Mouse (Mus musculus) layer of hippocampus, adult 9-10 months (tissue): Measurements from ENCODE around the gene Ttc28.

Experiments used
- DNase-seq: peaks from one replicate; pipeline ENCODE4 v3.0.0; 2022; ENCODE audit warnings: low spot score

Ttc28 gene

DNA sequence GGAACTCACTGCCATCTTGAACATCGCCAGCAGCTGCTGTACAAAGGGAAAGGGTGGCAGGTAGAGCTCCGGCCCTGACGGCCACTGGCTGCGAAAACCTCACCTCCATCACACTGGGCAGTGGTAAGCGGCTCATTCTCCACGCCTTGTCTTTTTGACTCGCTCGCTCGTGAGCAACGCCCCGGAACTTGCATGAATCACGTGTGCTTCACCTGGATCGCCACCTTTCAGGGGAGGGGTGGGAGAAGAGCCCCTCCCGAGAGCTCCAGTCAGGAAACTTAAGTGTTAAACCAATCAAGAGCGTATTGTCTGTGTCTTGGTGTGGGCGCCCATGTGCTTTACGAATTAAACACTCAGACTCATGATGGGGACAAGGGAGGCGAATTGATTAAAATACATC, 252.0 kb downstream of the Ttc28 start:
- no peak for DNase-seq

DNA sequence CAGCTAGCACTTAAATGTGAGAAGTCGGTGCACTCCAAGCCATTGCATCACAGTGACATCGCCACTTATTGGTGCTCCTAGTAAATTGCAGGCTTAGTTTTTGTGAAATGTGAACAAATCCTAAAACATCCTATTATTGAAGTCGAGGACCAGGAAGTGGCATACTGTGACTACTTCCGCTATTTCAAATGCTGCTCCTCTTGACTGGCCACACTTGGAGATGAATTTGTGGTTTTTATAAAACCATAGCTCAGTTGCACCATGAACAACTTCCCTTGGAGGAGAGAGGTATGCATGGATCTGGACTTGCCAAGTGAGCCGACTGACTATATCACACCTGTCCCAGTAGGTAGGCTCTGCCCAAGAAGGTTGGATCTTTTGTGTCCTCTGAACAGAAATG, 253.5 kb downstream of the Ttc28 start:
- DNase-seq, result no peak

DNA sequence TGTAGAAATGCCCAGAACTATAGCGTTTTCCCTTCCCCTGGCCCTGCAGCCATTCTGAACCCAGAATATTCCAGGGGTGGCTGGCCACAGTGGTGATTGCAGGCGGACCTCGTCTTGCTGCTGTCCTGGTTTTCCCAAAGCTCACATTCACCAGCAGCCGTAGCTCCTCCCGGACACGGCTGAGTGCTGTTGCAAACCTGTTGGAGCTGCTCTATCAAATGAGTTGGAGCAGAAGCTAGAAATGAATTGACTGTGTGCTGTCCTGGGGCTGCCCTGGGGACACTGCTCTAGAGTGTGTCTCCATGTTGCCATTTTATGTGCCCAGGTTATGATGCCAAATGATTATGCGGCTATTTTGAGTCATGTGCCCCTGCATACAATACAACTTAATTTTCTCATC, 254.2 kb downstream of the Ttc28 start:
- no peak for DNase-seq

DNA sequence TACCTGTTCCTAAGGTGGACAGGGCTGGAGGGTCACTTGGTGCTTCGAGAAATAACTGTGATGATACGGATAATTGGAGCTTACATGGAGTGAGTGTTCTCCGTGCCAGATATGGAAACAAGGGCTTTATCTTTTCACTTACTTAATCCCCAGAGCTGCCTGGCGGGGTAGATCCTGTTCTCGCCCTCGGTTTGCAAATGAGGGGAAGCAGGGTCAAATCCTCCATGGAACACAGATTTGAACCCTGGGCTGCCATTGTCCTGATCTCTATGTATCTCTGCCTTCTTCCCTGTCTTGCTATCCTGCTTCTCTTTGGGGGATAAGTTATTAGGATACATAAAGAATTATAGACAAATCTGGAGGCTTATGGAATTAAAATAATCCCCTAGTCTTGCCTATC, 257.7 kb downstream of the Ttc28 start:
- DNase-seq, result no peak

DNA sequence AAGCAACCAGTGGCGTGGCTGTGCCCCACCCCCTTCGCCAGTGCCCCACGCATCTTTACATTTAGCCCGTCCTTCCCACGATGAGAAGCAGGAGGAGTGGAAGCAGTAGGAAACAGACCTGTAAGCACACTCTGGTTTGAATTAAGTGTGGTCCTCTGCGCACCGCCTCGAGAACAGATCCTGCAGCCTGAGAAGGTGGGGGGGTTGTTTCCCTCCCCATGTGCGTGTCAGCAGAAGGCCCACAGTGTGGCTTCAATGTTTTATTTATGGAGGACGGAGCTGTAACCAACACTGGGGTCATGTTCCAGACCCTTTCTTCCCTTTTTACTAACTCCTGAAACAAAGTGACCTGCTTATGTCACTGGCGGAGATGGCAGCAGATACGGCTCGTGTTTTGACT, 258.1 kb downstream of the Ttc28 start:
- DNase-seq, result no peak

DNA sequence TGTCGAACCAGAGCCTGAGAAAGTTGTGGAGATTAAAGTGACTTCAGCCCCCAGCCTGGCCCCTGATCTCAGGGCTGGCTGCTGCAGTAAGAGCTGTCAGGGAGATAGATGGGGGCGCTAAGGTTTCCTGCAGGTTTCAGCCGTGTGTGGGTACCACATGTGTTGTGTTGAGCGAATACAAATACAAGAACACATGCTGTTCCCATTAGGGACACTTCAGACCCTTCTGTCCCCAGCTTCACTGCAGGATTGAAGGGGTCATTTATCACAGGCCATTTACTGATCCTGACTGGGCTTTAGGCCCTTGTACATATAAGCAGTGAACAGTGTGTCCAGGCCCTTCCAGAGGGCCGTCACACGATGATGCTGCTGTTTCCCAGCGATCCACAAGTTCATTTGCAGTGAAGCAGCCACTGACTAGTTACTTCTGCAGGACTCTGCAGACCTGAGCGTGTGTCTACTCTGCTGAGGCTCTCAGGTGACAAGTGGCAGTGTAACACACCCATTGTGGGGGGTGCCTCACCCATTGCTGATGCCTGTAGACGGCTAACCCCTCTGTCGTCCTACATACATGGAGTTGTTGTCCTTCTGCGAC, 258.7 kb downstream of the Ttc28 start:
- no peak for DNase-seq

DNA sequence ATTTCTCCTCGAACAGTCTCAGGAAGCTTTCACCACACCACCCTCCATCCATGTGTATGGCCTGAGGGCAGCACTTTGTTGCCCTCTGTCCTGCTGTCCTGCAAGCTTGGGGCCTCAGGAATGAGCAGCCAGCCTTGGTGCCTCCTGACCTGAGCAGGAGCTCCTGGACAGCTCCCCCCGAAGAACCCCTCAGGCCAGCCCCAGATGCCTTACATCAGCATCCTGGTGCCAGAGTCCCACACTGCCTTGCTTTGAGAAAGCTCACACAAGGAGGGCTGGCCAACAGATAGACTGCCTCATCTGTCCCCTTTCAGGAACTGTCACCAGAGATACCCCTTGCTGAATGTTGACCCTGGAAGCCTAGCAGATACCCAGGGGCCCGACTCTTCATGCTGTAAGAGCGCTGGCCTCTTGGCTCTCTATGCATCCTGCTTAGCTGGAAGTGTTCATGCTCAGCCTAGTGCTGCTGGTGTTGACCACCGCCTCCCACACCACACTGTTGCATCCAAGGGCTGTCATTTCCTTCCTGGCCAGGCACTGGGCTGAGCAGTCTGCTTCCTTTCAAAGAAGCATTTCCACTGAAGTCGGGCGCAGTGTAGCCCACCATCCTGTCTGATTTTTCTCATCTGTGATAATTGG, 259.4 kb downstream of the Ttc28 start:
- no peak for DNase-seq

DNA sequence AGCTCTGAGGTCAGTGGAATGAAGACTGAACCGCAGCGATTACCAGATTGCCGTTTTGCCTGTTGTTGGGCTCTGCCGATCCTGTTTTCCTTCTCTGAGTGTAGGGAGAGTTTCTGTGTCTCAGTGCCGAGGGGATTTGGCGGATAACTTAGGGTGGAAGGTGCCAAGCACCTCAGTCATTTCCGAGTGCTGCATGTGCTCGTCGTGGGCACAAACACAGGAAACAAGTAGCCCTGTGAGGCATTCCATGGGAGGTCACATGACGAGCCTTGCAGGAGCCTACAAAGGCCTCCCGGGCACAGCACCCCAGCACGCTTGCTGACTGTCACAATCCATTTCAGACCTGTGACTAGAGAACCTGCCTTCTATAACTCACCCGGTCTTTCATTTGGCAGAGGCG, 260.0 kb downstream of the Ttc28 start:
- DNase-seq, result no peak

DNA sequence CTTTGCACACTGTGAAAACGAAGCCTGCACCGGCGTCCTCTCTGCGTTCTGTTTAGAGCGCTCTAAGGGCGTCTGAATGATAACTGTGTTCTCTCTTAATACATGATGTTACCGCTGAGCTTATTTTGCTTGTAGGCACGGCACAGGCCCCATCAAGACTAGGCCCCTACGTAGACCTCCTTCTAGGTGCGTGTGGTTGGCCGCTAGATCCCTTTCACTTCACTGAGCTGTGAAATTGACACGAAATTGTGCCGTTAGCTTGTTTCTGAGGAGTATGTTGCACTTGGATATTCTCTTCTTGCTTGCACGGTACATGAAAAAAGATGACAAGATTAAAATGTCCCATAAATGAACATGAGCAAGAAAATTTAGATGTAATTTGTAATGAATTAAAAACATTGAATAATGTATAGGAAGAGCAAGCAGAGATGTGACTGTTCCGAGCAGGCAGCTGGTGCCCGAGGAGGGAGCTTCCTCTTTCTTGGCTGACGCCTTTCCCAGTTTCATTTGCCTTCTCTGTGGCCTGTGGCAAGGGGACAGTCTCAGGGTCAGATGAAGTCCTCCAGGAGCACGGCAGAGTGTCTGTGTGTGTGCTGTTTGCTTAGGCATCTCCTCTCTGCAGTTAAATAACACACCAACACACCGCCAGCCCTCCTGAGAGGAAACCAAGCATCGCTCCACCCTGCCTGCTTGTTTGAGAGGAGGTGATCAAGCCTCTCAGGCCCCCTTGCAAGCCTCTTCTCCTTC, 261.7 kb downstream of the Ttc28 start:
- no peak for DNase-seq

DNA sequence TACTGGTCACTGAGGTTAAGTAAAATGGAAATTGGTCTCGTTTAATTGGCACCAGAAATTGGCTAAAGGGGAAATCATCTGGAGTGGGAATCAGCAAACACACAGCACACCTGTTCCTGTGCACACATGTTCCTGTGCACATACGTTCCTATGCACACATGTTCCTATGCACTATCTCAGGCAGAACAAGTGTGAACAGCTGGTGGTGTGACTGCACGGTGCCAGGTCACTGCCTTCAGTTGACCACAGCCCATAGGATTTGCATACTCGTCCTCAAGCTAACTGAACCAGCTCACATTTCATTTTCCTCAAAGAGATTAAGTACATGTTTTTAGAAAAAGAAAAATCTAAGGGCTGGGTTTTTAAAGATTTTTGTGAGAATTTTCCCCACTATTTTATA, 263.2 kb downstream of the Ttc28 start:
- no peak for DNase-seq

DNA sequence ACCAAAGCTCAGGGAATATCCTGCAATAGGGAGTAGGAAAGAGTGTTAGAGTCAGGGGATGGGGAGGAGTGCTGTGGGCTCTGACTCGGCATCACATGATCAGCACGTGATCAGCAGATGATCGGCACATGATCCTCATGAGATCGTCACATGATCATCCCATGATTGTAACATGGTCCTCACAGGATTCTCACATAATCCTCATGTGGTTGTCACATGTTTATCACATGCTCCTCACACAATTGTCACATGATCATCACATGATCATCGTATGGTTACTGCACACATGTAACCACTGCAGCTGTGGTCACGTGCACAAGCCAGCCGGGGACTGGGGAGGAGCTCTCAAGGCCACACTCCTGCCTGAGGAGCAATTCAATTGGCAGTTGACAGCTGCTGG, 264.8 kb downstream of the Ttc28 start:
- no peak for DNase-seq

DNA sequence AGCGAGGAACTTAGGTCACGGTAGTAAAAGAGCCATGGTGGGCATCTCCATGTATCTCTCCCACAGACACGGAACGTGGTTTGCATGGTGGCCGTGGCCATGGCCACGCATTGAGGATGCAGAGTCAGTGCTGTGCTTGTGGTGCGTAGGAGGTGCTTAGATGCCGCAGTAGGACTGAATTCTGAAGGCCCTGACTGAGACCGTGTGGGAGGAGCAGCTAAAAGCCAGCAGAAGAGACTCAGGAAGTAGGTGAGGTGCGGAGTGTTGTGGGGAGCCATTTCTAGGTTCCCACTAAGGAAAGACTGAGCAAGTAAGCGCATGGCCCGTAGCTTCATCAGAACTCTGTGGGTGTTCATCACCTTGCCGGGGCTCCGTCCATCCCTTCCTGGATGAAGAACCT, 271.0 kb downstream of the Ttc28 start:
- DNase-seq, result no peak

DNA sequence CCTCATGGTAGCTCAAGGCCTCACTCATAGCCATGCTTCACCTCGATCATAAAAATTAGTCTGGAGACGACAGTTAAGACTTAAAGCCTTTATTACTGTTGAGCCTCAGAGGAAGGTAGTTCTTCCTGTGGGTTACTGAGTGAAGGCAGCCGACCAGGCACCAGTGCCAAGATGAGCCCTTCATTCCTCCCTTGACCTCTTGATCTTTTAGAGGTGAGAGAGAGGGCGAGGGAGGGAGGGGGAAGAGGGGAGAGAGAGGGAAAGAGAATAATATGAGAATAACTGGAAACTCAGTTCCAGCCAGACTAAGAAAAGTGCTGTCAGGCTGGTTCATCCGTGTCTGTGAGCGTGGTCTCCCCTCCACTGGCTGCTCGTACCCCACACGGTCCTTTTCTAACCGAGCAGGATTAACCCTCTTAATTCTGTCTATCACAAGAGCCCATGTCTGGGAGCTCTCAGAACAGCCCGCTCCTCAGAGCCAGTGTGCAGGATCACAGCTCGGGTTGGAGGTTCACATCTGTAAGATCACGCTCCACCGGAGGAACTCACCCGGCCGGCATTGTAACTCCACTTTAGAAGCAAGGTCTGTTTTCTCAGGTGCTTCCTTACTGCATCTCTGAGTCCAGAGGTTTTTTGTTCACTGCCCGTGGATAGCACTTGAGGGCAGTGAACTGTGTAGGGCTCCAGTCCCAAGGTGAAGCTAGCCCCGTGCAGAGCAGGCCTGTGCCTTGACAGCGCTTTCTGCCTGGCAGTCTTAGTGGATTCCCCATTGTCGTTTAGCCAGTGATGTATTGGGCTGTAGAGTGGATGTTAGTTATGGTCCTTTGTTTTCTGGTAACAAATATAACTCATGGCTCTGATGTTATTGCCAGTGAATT, 272.5 kb downstream of the Ttc28 start:
- DNase-seq, result no peak

DNA sequence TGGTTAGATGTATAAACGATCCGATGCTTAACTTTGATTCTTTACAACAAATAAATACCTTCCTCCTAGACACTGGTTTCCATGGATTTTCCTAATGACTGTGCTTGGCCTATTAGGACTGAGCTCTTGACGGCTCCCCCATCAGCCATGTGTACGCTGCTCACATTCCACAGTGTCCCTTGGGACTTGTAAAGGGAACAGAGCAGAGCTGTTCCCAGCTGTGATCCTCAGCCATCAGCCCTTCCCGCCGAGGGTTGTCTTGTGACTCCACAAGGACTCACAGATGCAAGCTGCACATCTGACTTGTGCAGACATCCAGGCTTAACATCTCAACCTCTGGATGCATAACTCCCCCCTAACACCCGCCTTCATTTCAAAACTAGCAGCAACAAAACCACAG, 275.0 kb downstream of the Ttc28 start:
- DNase-seq, result no peak

DNA sequence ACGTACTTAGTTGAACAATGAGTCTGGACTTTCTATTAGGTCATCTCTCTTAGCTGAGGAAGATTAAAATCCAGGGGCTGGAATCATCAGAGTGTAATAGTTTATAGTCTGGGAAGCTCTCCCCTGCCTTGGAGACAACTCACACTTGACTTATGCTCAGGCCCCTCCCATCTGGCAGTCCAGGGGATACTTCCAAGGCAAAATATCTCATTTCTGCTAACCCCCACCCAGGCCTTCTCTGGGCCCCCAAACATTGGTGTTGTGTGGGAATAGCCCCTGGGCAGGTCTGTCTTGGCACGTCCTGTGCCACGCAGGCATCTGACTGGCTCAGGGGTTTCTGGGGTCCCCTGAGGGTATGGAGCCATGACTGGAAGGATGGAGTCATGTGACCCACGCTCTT, 275.7 kb downstream of the Ttc28 start:
- DNase-seq, result no peak

DNA sequence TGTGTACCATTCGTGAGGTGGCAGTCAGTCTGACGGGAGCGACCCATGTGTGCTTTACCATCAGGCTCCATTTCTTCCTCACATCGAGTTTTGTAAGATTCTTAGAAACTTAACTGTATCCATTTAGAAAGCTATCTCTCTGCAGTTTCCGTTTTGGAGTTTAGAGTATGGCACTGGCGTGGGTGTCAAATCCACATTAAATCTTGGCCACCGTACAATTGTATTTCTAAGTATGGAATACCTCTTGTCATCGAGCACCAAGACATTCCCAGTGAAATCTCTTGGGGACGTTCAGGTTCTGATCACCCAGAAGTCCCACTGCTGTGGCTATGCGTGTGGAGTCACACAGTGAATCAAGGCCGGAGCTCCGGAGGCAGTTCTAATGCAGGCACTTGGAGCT, 276.3 kb downstream of the Ttc28 start:
- no peak for DNase-seq

DNA sequence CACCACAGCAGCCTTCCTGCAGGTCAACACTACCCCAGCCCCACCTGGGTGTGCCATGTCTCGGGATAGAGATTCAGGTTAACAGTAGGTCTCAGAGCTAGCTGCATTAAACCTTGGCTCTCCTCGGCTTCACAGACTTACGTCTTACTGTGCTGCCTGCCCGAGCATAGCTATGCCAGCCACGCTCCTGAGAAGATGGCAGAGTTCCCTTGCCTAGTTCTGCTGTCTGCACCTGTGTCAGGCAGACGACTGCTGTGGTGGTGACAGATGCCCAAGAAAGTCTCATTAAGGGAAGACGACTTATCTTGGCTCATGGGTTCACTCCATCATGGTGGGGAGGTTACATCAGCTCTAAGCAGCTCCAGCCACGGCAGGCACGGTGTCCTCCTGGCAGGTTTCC, 278.7 kb downstream of the Ttc28 start:
- DNase-seq, result no peak

DNA sequence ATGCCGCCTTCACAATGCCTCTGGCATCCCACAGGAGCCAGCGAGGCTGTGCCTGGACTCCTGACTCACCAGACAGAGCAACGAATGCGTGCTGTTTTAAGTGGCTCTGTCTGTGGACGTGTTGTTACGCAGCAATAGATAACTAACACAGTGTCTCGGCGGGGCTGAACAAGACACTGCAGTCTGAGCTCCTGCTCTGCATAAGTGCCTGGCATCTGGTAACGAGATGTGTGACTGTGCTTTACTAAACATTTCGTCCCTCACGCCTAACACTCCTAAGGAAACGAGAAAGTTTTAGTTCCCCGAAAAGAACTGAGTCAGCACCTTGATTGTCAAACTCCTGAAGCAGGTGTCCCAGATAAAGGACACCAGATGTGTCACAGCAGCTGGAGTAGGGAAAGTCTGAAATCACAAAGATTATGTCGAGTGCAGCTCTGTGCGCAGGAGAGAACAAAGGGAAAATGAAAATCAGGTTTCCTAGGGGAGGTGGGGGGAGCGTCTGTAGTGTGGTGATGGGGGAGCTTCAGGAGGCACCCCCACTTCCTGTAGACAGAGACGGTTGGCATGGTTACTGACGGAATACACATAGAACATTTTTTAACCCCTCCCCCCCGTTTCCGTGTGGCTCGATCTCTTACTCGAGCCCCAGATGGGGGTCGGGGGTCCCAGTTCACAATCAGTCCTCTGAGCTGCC, 280.2 kb downstream of the Ttc28 start:
- DNase-seq, result no peak

DNA sequence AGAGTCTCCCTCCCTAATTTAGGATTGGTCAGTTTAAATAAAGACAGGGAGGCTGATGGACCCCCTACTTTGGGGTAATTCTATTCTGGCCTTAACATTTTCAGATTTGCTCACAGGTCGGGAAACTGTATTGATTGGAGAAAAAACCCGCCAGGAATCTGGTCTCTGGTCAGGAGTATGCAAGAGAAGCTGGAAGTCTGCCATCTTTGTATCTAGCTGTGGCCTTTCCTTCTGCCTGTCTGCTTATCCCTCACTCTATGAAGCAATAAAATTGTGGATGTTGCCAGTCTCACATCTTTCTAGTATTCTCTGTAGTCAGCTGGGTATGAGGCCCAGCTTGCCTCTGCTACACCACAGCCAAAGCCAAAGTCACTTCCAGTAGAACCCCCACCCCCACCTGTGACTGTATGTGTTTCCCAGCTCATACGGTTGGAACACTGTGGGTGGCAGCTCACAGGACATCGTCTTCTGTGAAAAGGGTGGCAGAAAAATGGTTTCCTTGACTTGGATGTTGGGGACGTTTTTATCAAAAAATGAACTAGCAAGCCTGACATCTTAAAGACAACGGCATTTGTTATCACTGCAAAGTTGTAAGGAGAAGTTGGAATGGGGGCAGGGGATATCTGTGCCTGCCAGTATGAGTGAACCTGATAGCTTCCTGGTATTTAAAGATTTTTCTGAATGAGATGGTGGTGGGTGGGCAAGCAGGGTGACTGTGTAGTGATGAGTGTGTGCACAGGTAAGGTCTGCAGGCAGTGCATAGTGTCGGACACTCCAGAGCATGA, 281.7 kb downstream of the Ttc28 start:
- no peak for DNase-seq

DNA sequence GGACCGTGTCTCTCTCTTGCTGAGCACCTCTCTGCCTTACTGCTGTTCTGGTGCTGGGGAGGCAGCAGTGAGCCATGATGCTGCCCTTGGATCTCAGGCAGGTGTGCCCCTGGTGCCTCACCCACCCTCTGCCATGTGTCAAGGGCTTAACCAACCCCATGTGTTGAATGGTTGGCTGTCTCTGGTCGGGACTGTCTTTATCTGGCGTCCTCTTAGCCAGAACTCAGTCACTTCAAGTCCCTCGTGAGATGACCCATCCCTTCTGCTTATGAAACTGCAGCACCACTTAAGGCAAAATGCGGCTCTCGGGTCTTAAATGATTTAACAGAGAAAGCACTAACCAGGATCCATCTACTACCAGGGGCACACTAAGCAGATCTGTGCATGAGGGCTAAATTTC, 283.3 kb downstream of the Ttc28 start:
- DNase-seq, result no peak

DNA sequence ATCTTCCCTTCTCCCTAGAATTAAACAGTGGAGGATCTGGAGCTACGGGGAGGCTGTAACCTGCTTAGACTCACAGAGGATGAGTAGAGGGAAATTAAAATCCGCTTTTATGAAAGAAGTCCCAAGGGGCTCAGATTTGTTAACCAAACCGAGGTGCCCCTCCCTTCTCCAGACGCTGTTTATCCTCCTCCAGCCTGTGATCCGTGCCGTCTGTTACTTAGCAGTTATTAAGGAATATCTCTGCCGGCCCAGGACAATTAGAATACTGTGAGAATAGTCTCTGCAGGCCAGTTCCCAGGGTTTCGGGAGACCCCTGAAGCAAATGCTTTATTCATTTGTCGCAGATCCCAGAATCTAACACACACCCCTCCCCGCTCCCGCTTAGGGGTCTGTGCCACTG, 283.8 kb downstream of the Ttc28 start:
- DNase-seq, result no peak
